Mouse (Mus musculus) adrenal gland, postnatal 25 days (tissue): ENCODE data around the gene Nfatc4. TPM values are rescaled to one million over a fixed set of nuclear protein-coding genes. Genes with fewer than 3 reads are reported as not detected.

Experiments used
- DNase-seq: peaks from one replicate; pipeline ENCODE4 v3.0.0; 2021; ENCODE audit warnings: mixed read lengths
- total RNA-seq: library from RNA; stranded (reverse); gene quantifications from 2 replicates; pipeline ENCODE4 v1.2.3, GENCODE M21; 2021

Gene Nfatc4
- total RNA-seq, 1 experiment from 2014 or later, result 30.5 TPM

- peak; percentile 72 for DNase-seq
Measured at GRCm38 (mm10) chr14:55822435-55822990, 431 bp upstream of the Nfatc4 start.

- DNase-seq, result peak; percentile 30
Measured at GRCm38 (mm10) chr14:55824001-55824480, 1.1 kb downstream of the Nfatc4 start.

- peak; percentile 42 for DNase-seq
Measured at GRCm38 (mm10) chr14:55824481-55825215, 1.7 kb downstream of the Nfatc4 start.

- DNase-seq, result peak; percentile 16
Measured at GRCm38 (mm10) chr14:55825216-55826051, 2.5 kb downstream of the Nfatc4 start.

GRCm38 (mm10) chr14:55826142-55826541 lies 3.2 kb downstream of the Nfatc4 start:
- no peak for DNase-seq

GRCm38 (mm10) chr14:55826551-55827340 lies 3.8 kb downstream of the Nfatc4 start:
- DNase-seq, result no peak

GRCm38 (mm10) chr14:55828716-55829263 lies 5.8 kb downstream of the Nfatc4 start:
- no peak for DNase-seq

- DNase-seq, result no peak
Measured at GRCm38 (mm10) chr14:55829854-55830253, 6.9 kb downstream of the Nfatc4 start.

GRCm38 (mm10) chr14:55830331-55830730 lies 7.4 kb downstream of the Nfatc4 start:
- no peak for DNase-seq

- DNase-seq, result no peak
Measured at GRCm38 (mm10) chr14:55833126-55833525, 10.2 kb downstream of the Nfatc4 start.

- DNase-seq, result no peak
Measured at GRCm38 (mm10) chr14:55834808-55835533, 12.0 kb downstream of the Nfatc4 start.

- DNase-seq, result no peak
Measured at GRCm38 (mm10) chr14:55838312-55838711, 15.4 kb downstream of the Nfatc4 start.

GRCm38 (mm10) chr14:55838740-55839139 lies 15.8 kb downstream of the Nfatc4 start:
- no peak for DNase-seq

- no peak for DNase-seq
Measured at GRCm38 (mm10) chr14:55840853-55841366, 18.0 kb downstream of the Nfatc4 start.

GRCm38 (mm10) chr14:55842794-55843193 lies 19.9 kb downstream of the Nfatc4 start:
- no peak for DNase-seq

- DNase-seq, result no peak
Measured at GRCm38 (mm10) chr14:55845506-55846294, 22.8 kb downstream of the Nfatc4 start.

GRCm38 (mm10) chr14:55850885-55851284 lies 27.9 kb downstream of the Nfatc4 start:
- DNase-seq, result no peak

GRCm38 (mm10) chr14:55852646-55853551 lies 30.0 kb downstream of the Nfatc4 start:
- DNase-seq, result no peak
